Mouse (Mus musculus) spleen, adult 2 months (tissue): ENCODE measurements around the gene Slc25a11. TPM values are rescaled to one million over a fixed set of nuclear protein-coding genes. Genes with fewer than 3 reads are reported as not detected.

Experiments used
- DNase-seq, 2 experiments: peaks; one replicate each; pipeline versions ENCODE4 v3.0.0 to v3.0.0-alpha.2; 2012 to 2021; ENCODE audit warnings: low spot score in 2 of 2, low read depth in 1 of 2
- H3K27ac ChIP-seq: fragments of 200-500 bp; 2 replicates; pipeline ENCODE4 v1.5.1; 2012; ENCODE audit warnings: low read length, inconsistent platforms; ENCODE audit not compliant: insufficient read depth
- H3K27me3 ChIP-seq: fragments of 200-500 bp; 2 replicates; pipeline ENCODE4 v1.6.1; 2012; ENCODE audit warnings: mild to moderate bottlenecking, moderate library complexity, low read length, inconsistent platforms; ENCODE audit not compliant: control insufficient read depth, insufficient read depth
- H3K36me3 ChIP-seq: fragments of 200-500 bp; 2 replicates; pipeline ENCODE4 v1.6.1; 2012; ENCODE audit warnings: mild to moderate bottlenecking, low read length, inconsistent platforms; ENCODE audit not compliant: control insufficient read depth, insufficient read depth
- H3K4me1 ChIP-seq: fragments of 200-500 bp; 2 replicates; pipeline ENCODE4 v1.6.1; 2011; ENCODE audit warnings: inconsistent platforms; ENCODE audit not compliant: control insufficient read depth, insufficient read depth, insufficient read length
- H3K4me3 ChIP-seq: fragments of 200-500 bp; 2 replicates; pipeline ENCODE4 v1.5.1; 2011; ENCODE audit warnings: mild to moderate bottlenecking, inconsistent platforms; ENCODE audit not compliant: insufficient read depth, insufficient read length; ENCODE audit errors: extremely low read depth
- CTCF ChIP-seq: fragments of 200-500 bp; IDR thresholded peaks from 2 replicates; pipeline ENCODE4 v1.5.1; 2011; ENCODE audit warnings: mild to moderate bottlenecking, inconsistent platforms; ENCODE audit not compliant: insufficient read depth, insufficient read length, insufficient replicate concordance; ENCODE audit errors: extremely low read depth
- POLR2A ChIP-seq: fragments of 200-500 bp; IDR thresholded peaks from 2 replicates; pipeline ENCODE4 v1.6.1; 2011; ENCODE audit warnings: low read depth, low read length, inconsistent platforms
- WGBS: fragments of 180-500 bp; shearing (Covaris S2); methylation state at CpG from one replicate; pipeline ENCODE4 v1.1.7; 2018; 5-methylcytosine and 5-hydroxymethylcytosine counted together
- polyA plus RNA-seq: library from polyadenylated mRNA; depleted of rRNA; stranded (reverse); fragments of >200 nt; gene quantifications from 2 replicates; pipeline ENCODE4 v1.2.3, GENCODE M21; 2012

Gene Slc25a11
- polyA plus RNA-seq, 1 experiment = 73.0 TPM

DNA sequence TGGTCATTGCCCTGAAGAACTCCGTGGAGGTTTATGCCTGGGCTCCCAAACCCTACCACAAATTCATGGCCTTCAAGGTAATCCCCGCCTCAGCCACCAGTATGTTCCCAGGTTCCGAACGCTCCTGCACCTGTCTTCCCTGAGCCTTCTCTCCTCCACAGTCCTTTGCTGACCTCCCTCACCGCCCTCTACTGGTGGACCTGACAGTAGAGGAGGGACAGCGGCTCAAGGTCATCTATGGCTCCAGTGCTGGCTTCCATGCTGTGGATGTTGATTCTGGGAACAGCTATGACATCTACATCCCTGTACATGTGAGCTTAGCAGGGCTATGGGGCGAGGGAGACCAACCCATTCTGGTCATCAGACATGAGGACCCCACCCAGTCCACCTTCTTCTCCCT lies 34.8 kb downstream of the Slc25a11 start:
- peaks cover 8% of the 10 kb centered on the region; the same call in 1 of the 2 replicates for H3K4me1 ChIP-seq
- TF ChIP-seq POLR2A = no peak
- no peak for TF ChIP-seq CTCF
- WGBS = 96% methylated on average over 7 of the region's 7 CpGs
- no peak overlapping the region for H3K4me3 ChIP-seq
- H3K36me3 ChIP-seq = peaks cover 27% of the 10 kb centered on the region
- no peaks in the 10 kb centered on the region for H3K27me3 ChIP-seq
- H3K27ac ChIP-seq = no peak overlapping the region
- no peak for DNase-seq

DNA sequence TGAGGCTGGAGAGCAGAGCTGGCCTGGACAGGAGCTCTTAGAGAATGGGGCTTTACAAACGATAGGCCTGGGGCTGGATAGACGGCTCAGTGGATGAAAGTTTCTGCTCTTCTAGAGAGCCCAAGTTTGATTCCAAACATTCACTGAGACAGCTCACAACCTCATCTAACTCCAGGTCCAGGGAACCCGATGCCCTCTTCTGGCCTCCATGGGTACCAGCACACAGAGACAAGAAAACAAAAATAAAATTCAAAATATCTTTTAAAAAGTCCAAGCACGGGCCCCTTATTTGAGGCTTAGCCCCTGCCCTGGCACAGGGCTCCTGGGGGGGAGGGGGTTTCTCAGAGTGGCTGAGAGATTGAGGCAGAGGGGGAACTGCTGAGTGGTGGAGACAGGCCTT lies 36.5 kb downstream of the Slc25a11 start:
- DNase-seq = no peak
- 92% methylated on average over 4 of the region's 4 CpGs for WGBS
- H3K36me3 ChIP-seq = peaks cover 38% of the 10 kb centered on the region
- H3K4me1 ChIP-seq = peaks cover 8% of the 10 kb centered on the region; the same call in 1 of the 2 replicates
- H3K27ac ChIP-seq = no peak overlapping the region
- H3K4me3 ChIP-seq = no peak overlapping the region
- no peaks in the 10 kb centered on the region for H3K27me3 ChIP-seq
- TF ChIP-seq CTCF (no peak), POLR2A (no peak)

DNA sequence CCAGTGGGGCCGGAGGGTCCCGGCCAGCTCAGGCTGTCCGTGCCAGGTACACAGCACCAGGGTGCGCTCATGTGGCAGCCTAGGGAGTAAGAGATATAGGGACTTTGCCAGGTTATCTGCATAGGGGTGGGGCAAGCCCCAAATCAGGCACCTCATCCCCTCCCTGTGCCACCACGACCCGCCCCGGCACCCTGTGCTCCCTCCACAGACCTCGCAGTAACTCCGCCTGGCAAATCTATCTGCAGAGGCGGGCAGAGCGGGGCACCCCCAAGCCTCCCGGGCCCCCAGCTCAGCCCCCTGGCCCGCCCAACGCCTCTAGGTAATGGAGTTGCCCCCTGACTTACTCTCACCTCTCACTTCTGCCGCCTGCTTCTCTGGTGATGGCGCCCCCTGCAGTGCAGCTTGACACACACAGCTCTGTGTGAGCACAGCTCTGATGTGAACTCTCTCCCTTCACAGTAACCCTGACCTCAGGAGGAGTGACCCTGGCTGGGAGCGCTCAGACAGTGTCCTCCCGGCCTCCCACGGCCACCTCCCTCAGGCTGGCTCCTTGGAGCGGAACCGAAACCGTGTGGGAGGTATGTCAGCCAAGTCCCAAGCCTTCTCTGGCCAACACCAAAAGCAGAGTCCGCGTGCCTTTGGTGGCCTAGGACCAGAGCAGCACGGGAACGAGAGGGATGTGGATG lies 38.8 kb downstream of the Slc25a11 start:
- TF ChIP-seq POLR2A (no peak), CTCF (peak; percentile 19; the same call in 1 of the 2 replicates)
- H3K27ac ChIP-seq = no peak overlapping the region
- H3K27me3 ChIP-seq = no peaks in the 10 kb centered on the region
- H3K4me1 ChIP-seq = no peaks in the 10 kb centered on the region
- peaks cover 42% of the 10 kb centered on the region for H3K36me3 ChIP-seq
- no peak overlapping the region for H3K4me3 ChIP-seq
- peak in 1 of 2 experiments; percentile 30 for DNase-seq
- 92% methylated on average over 26 of the region's 26 CpGs for WGBS

DNA sequence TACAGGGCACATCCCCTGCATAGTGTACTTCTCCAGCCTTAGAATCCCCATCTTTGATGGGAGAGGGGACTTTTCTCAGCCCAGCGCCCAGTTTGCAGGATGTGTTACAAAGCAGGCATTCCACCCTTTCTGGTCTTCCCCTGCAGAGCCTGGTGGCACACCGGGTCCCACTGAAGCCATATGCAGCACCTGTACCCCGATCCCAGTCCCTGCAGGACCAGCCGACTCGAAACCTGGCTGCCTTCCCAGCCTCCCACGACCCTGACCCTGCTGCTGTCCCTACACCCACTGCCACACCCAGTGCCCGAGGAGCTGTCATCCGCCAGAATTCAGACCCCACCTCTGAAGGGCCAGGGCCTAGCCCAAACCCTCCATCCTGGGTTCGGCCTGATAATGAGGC lies 39.7 kb downstream of the Slc25a11 start:
- H3K4me3 ChIP-seq = no peak overlapping the region
- DNase-seq = no peak
- H3K4me1 ChIP-seq = no peaks in the 10 kb centered on the region
- WGBS = 87% methylated on average over 9 of the region's 9 CpGs
- TF ChIP-seq CTCF = no peak
- TF ChIP-seq POLR2A = no peak
- H3K36me3 ChIP-seq = peaks cover 39% of the 10 kb centered on the region
- H3K27ac ChIP-seq = no peak overlapping the region
- no peaks in the 10 kb centered on the region for H3K27me3 ChIP-seq

DNA sequence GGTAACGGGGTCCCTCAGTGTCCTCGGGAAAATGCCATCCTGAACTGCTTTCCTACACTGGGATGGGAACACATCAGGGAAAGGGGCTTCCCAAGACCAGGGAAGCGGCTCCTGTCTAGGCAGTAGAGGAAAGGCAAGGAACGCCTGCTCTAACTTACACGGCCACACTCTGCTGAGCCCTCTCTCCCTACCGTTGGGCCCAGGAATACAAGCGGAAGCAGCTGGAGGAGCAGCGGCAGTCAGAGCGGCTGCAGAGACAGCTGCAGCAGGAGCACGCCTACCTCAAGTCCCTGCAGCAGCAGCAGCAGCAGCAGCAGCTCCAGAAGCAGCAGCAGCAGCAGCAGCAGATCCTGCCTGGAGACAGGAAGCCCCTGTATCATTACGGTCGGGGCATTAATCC lies 40.6 kb downstream of the Slc25a11 start:
- 95% methylated on average over 12 of the region's 12 CpGs for WGBS
- H3K4me3 ChIP-seq = no peak overlapping the region
- H3K27ac ChIP-seq = no peak overlapping the region
- no peaks in the 10 kb centered on the region for H3K4me1 ChIP-seq
- no peaks in the 10 kb centered on the region for H3K27me3 ChIP-seq
- peaks cover 34% of the 10 kb centered on the region for H3K36me3 ChIP-seq
- no peak for DNase-seq
- TF ChIP-seq POLR2A (no peak), CTCF (no peak)

DNA sequence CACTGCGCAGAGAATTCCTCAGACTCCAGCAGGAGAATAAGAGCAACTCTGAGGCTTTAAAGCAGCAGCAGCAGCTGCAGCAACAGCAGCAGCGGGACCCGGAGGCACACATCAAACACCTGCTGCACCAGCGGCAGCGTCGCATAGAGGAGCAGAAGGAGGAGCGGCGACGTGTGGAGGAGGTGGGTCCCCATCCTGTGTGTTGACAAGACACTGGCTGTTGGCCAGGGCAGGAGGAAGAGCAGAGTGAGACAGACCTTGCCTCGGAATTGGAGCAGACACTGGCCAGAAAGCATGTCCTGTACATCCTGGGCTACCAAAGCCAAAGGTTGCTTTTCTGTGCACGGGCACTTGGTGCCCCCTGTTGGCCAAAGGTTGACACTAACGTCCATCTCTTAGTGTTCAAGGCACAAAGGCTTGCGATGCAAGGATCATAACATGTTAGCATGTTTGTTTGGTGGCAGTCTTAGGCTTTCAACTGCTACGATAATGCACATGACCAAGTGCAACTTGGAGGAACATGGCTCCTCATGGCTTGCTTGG lies 42.2 kb downstream of the Slc25a11 start:
- Histone ChIP-seq H3K27ac (no peak overlapping the region), H3K4me1 (no peaks in the 10 kb centered on the region), H3K4me3 (no peak overlapping the region), H3K36me3 (peaks cover 33% of the 10 kb centered on the region), H3K27me3 (no peaks in the 10 kb centered on the region)
- TF ChIP-seq POLR2A = no peak
- TF ChIP-seq CTCF = peak; percentile 88; the same call in 1 of the 2 replicates
- 69% methylated on average over 14 of the region's 14 CpGs for WGBS
- DNase-seq = peak in 1 of 2 experiments; percentile 73

DNA sequence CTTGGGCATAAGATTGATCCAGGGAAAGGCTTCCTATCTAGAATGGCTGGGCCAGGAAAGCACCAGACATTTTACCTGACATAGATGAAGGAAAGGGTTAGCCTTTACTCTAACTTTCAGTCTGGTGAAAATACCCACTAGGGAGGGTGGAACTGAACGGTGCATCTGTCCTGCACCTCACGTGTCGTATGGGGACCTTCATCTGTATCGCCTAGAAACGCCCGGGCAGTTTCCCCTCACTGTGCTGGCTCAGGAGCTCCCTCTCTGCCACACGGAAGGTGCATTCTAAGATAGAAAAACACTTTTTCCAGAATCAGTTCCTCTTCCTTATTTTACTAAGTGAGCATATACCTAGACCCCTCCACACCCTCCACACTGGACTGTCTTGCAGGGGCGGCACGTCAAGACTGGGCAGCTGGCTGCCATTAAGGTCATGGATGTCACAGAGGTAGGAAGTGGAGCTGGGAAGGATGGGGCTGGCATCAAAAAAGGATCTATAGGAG lies 48.8 kb downstream of the Slc25a11 start:
- Histone ChIP-seq H3K36me3 (peaks cover 2% of the 10 kb centered on the region; the same call in 1 of the 2 replicates), H3K27ac (no peak overlapping the region), H3K4me1 (peaks cover 19% of the 10 kb centered on the region; the same call in 1 of the 2 replicates), H3K4me3 (no peak overlapping the region), H3K27me3 (no peaks in the 10 kb centered on the region)
- DNase-seq = no peak
- WGBS = 65% methylated on average over 9 of the region's 9 CpGs
- TF ChIP-seq CTCF (no peak), POLR2A (no peak)
